Mouse (Mus musculus) hindbrain, embryonic 12.5 days (tissue): ENCODE results near the gene Klhl33. TPM values are rescaled to one million over a fixed set of nuclear protein-coding genes. Genes with fewer than 3 reads are reported as not detected.
"Not testable (repeated sequence)": the region's sequence is repeated elsewhere in the genome, so short reads cannot be mapped to it uniquely, and the experiment has no call there.

Source experiments
- ATAC-seq: fragments of 200-750 bp; cut with Nextera tagmentation; 2 replicates; pipeline ENCODE4 v1.8.0; 2017; ENCODE audit warnings: moderate TSS enrichment; ENCODE audit not compliant: low FRiP score
- H3K27ac ChIP-seq: fragments of 300-500 bp; sonication (generic); 2 replicates; pipeline ENCODE4 v1.5.1; 2016; ENCODE audit warnings: mild to moderate bottlenecking
- H3K27me3 ChIP-seq: fragments of 300-500 bp; sonication (generic); 2 replicates; pipeline ENCODE4 v1.6.1; 2016; ENCODE audit warnings: mild to moderate bottlenecking
- H3K36me3 ChIP-seq: fragments of 300-500 bp; sonication (generic); 2 replicates; pipeline ENCODE4 v1.6.1; 2016; ENCODE audit warnings: mild to moderate bottlenecking
- H3K4me1 ChIP-seq: fragments of 300-500 bp; sonication (generic); 2 replicates; pipeline ENCODE4 v1.6.1; 2016
- H3K4me2 ChIP-seq: fragments of 300-500 bp; sonication (generic); replicated peaks from 2 replicates; pipeline ENCODE4 v1.6.1; 2016; ENCODE audit warnings: mild to moderate bottlenecking
- H3K4me3 ChIP-seq: fragments of 300-500 bp; sonication (generic); 2 replicates; pipeline ENCODE4 v1.5.1; 2016; ENCODE audit warnings: mild to moderate bottlenecking
- H3K9ac ChIP-seq: fragments of 300-500 bp; sonication (generic); 2 replicates; pipeline ENCODE4 v1.6.1; 2016; ENCODE audit warnings: mild to moderate bottlenecking, moderate library complexity
- H3K9me3 ChIP-seq: fragments of 300-500 bp; sonication (generic); replicated peaks from 2 replicates; pipeline ENCODE4 v1.6.1; 2016; ENCODE audit warnings: mild to moderate bottlenecking
- WGBS: fragments of 180-500 bp; shearing (Covaris S2); methylation state at CpG from one replicate; pipeline ENCODE4 v1.1.7; 2016; 5-methylcytosine and 5-hydroxymethylcytosine counted together
- polyA plus RNA-seq: library from polyadenylated mRNA; unstranded; fragments of >200 nt; fragmentation: Nextera tagmentation; extraction: Ambion mirVana; gene quantifications from 2 replicates; pipeline ENCODE4 v1.2.1, GENCODE M21; 2016

Gene Klhl33
- polyA plus RNA-seq, 1 experiment from 2014 or later: 0.39 TPM

GRCm38 (mm10) chr14:50929951-50930350 is 32.6 kb upstream of the Klhl33 start:
- Histone ChIP-seq H3K4me3 (peak overlapping the region; percentile 97), H3K9me3 (no peaks in the 10 kb centered on the region), H3K27ac (peak overlapping the region; percentile 84), H3K27me3 (no peaks in the 10 kb centered on the region), H3K9ac (peak overlapping the region; percentile 96), H3K36me3 (peaks cover 31% of the 10 kb centered on the region), H3K4me1 (peaks cover 31% of the 10 kb centered on the region), H3K4me2 (peak overlapping the region; percentile 85)
- WGBS: 20% methylated on average over 10 of the region's 10 CpGs
- no peak for ATAC-seq

- 82% methylated on average over 3 of the region's 3 CpGs for WGBS
- Histone ChIP-seq H3K9ac (no peak overlapping the region), H3K4me3 (no peak overlapping the region), H3K4me1 (peaks cover 37% of the 10 kb centered on the region), H3K27me3 (no peaks in the 10 kb centered on the region), H3K36me3 (peaks cover 31% of the 10 kb centered on the region), H3K9me3 (no peaks in the 10 kb centered on the region), H3K27ac (no peak overlapping the region), H3K4me2 (no peak overlapping the region)
- ATAC-seq: no peak
Observed at GRCm38 (mm10) chr14:50927366-50927765, 30.1 kb upstream of the Klhl33 start.

GRCm38 (mm10) chr14:50925111-50925920 is 28.0 kb upstream of the Klhl33 start:
- peak; percentile 47 for ATAC-seq

GRCm38 (mm10) chr14:50924281-50925064 is 27.2 kb upstream of the Klhl33 start, which contains the start of the genes Osgep and Apex1:
Osgep (minus strand) TSS chr14:50924893.
Apex1 (plus strand) TSS chr14:50924968.
- ATAC-seq: peak; percentile 95
- Histone ChIP-seq H3K4me3 (peak within 1 kb of the TSS; percentile 72), H3K27me3 (no peaks in the 10 kb centered on the region), H3K9me3 (no peaks in the 10 kb centered on the region), H3K36me3 (peaks cover 31% of the 10 kb centered on the region), H3K9ac (peak within 1 kb of the TSS; percentile 78), H3K4me1 (peaks cover 25% of the 10 kb centered on the region), H3K4me2 (peak within 1 kb of the TSS; percentile 74), H3K27ac (peak within 1 kb of the TSS; percentile 90)
- WGBS: under 1% methylated on average over 57 of the region's 57 CpGs

More at GRCm38 (mm10) chr14:50925111-50925920, 28.0 kb upstream of the Klhl33 start:
- Histone ChIP-seq H3K4me1 (peaks cover 32% of the 10 kb centered on the region), H3K36me3 (peaks cover 31% of the 10 kb centered on the region), H3K9me3 (no peaks in the 10 kb centered on the region), H3K4me2 (peak overlapping the region; percentile 74), H3K27ac (peak overlapping the region; percentile 90), H3K27me3 (no peaks in the 10 kb centered on the region), H3K4me3 (peak overlapping the region; percentile 72), H3K9ac (peak overlapping the region; percentile 78)
- whole genome bisulfite sequencing: 2% methylated on average over 38 of the region's 38 CpGs

- peak overlapping the region; percentile 74 for H3K4me2 ChIP-seq
- not testable (repeated sequence) for H3K27me3 ChIP-seq, ATAC-seq, H3K27ac ChIP-seq, H3K9ac ChIP-seq, H3K9me3 ChIP-seq
- 87% methylated on average over 1 of the region's 1 CpGs for WGBS
- H3K4me1 ChIP-seq: peaks cover 21% of the 10 kb centered on the region
- H3K4me3 ChIP-seq: peak overlapping the region; percentile 72
- H3K36me3 ChIP-seq: peaks cover 27% of the 10 kb centered on the region
Observed at GRCm38 (mm10) chr14:50923437-50923836, 26.1 kb upstream of the Klhl33 start.

- Histone ChIP-seq H3K4me1 (no peaks in the 10 kb centered on the region), H3K9ac (no peak overlapping the region), H3K36me3 (peaks cover 40% of the 10 kb centered on the region), H3K9me3 (no peaks in the 10 kb centered on the region), H3K4me3 (no peak overlapping the region), H3K27ac (no peak overlapping the region), H3K4me2 (no peak overlapping the region), H3K27me3 (no peaks in the 10 kb centered on the region)
- ATAC-seq: no peak
- 63% methylated on average over 3 of the region's 3 CpGs for WGBS
Observed at GRCm38 (mm10) chr14:50911356-50911755, 14.0 kb upstream of the Klhl33 start.

- H3K4me1 ChIP-seq: peaks cover 6% of the 10 kb centered on the region; the same call in 1 of the 2 replicates
- no peaks in the 10 kb centered on the region for H3K27me3 ChIP-seq
- no peak overlapping the region for H3K27ac ChIP-seq
- 85% methylated on average over 4 of the region's 4 CpGs for WGBS
- no peak overlapping the region for H3K4me3 ChIP-seq
- ATAC-seq: no peak
- no peak overlapping the region for H3K4me2 ChIP-seq
- H3K36me3 ChIP-seq: peaks cover 11% of the 10 kb centered on the region
- H3K9me3 ChIP-seq: no peaks in the 10 kb centered on the region
- no peak overlapping the region for H3K9ac ChIP-seq
Observed at GRCm38 (mm10) chr14:50908126-50908525, 10.8 kb upstream of the Klhl33 start.

- H3K36me3 ChIP-seq, H3K4me2 ChIP-seq, H3K9me3 ChIP-seq, ATAC-seq, H3K4me1 ChIP-seq, H3K27ac ChIP-seq, H3K4me3 ChIP-seq, H3K9ac ChIP-seq, H3K27me3 ChIP-seq: not testable (repeated sequence)
Observed at GRCm38 (mm10) chr14:50905327-50905726, 8.0 kb upstream of the Klhl33 start.

GRCm38 (mm10) chr14:50904828-50905129 is 7.5 kb upstream of the Klhl33 start:
- no peaks in the 10 kb centered on the region for H3K36me3 ChIP-seq
- no peak for ATAC-seq
- no peak overlapping the region for H3K4me3 ChIP-seq
- WGBS: 85% methylated on average over 4 of the region's 4 CpGs
- H3K27me3 ChIP-seq: no peaks in the 10 kb centered on the region
- H3K9me3 ChIP-seq: no peaks in the 10 kb centered on the region
- H3K4me2 ChIP-seq: no peak overlapping the region
- H3K27ac ChIP-seq: no peak overlapping the region
- H3K4me1 ChIP-seq: peaks cover 6% of the 10 kb centered on the region; the same call in 1 of the 2 replicates
- H3K9ac ChIP-seq: no peak overlapping the region

GRCm38 (mm10) chr14:50903973-50904827 is 6.9 kb upstream of the Klhl33 start:
- 2% methylated on average over 26 of the region's 26 CpGs for WGBS
- Histone ChIP-seq H3K9me3 (no peaks in the 10 kb centered on the region), H3K4me1 (peaks cover 6% of the 10 kb centered on the region; the same call in 1 of the 2 replicates), H3K36me3 (no peaks in the 10 kb centered on the region), H3K27me3 (no peaks in the 10 kb centered on the region), H3K4me3 (peak overlapping the region; percentile 37), H3K4me2 (peak overlapping the region; percentile 53), H3K9ac (peak overlapping the region; percentile 56; the same call in 1 of the 2 replicates), H3K27ac (no peak overlapping the region)
- peak; percentile 89 for ATAC-seq

- H3K27ac ChIP-seq, H3K9ac ChIP-seq, H3K4me2 ChIP-seq, ATAC-seq, H3K4me3 ChIP-seq, H3K36me3 ChIP-seq, H3K9me3 ChIP-seq, H3K4me1 ChIP-seq: not testable (repeated sequence)
- peaks cover 15% of the 10 kb centered on the region; the same call in 1 of the 2 replicates for H3K27me3 ChIP-seq
- 90% methylated on average over 2 of the region's 2 CpGs for WGBS
Observed at GRCm38 (mm10) chr14:50897992-50898391, 685 bp upstream of the Klhl33 start.
